Mouse (Mus musculus) spleen, embryonic (tissue): Measurements from ENCODE around the gene Evi5.

Experiments used
- CTCF ChIA-PET: fragments of 350-600 bp; sonication (Branson Sonifier 250); formaldehyde crosslinking; loops from one replicate; lab custom pipeline; 2022; lab: Charles Lee

The Evi5 gene

DNA sequence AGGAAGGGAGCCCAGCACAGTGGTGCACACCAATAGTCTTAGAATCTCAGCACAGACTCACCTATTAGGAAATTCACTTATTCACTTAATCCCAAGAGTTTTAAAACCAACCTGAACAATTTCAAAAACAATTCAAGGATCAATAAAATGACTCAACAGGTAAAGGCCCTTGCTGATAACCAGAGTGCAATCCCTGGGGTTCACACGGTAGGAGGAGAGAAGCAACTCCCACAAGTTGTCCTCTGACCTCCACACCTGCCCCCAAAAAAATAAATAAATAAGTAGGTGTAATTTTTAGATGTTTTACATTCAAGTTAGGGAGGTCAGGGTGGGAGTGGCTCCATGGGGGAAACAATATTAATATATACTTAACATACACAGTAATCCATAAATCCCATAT, 52.4 kb downstream of the Evi5 start:
- CTCF ChIA-PET: no interaction called here

DNA sequence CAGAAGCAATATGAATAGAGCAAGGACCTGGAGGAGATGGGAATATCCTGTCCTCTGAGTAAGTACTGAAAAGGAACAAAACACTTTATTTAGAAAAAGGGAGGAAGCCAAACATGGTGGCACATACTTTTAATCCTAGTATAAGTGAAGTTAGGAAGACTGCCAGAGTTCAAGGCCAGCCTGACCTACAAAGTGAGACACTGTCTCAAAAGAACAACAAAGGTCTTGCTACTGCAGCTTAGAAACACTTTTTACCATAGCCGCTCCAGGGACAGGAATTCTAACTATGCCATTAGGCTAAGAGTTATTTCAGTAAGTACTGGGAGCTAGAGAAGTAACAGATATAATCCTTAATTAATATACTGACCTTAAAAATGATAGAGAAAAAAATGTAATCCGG, 60.3 kb downstream of the Evi5 start:
- CTCF ChIA-PET: no interaction called here

DNA sequence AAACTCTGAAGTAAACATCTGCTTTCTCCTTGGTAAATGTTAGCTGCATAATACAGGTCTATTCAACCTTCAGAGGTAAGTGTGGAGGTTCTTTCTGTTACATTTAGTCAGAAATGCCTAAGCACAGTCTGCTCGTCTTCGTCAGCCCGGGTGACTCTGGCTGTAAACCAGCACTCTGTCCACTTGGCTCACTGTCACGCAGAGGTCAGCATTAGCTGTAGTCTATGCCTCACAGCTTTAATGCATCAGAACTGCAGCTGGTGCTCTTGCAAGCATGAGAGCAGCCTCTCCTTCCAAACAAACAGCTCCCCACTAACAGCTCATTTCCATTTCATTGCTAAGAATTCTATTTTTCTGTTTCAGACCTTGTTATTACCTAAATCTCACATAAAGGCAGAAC, 67.4 kb downstream of the Evi5 start:
- CTCF ChIA-PET: no interaction called here

DNA sequence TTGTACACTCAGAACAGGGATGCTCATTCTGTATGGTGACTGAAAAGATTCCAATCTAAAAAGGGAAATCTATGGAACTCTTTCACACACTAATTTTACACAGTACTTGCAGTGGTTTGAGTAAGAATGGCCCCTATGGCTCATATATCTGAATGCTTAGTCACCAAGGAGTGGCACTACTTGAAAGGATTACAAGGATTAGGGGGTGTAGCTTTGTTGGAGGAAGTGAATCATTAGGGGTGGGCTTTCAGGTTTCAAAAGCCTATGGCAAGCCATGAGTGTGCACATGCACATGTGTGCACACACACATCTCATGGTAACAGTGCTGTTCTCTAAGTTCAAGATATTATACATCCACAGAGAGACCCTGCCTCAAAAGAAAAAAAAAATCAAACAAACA, 72.3 kb downstream of the Evi5 start:
- CTCF ChIA-PET: no interaction called here

DNA sequence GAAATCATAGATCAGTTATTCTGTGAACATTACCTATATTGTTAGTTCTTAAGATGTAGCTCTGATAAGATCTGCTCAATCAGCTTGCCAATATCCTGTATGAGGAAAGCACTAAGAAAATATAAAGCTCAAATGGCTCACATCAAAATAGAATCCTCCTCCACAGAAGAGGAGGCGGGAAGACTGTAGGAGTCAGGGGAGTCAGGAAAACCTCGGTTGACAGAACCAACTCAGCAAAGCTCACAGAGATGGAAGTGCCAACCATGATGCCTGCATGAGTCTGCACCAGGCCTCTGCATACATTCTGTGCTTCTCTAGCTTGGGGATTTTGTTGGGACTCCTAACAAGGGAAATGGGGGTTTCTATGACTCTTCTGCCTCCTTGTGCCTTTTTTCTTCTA, 73.7 kb downstream of the Evi5 start:
- CTCF ChIA-PET: interaction anchor here (1.0 kb wide), 1 partner anchor 9 kb away, joined by 3 read pairs; no protein-coding TSS in a partner anchor

DNA sequence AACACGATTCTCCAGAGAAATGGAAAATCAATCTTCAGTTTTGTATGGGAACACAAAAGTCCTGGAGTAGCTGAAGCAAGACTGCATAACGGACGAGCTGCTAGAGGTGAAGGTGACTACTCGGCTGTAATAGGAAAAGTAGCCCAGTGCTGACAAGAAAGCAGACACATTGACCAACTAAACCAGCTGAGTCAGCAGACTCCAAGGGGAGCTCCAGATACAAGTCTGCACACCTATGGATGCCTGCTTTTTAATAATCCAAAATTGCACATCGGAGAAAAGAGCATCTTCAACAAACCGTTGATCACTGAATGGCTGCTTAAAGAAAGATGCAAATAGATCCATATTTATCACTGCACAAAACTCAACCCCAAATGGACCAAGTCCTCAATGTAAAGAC, 76.6 kb downstream of the Evi5 start:
- CTCF ChIA-PET: interaction anchor here (0.6 kb wide), 1 partner anchor 70 kb away, joined by 8 read pairs; no protein-coding TSS in a partner anchor

DNA sequence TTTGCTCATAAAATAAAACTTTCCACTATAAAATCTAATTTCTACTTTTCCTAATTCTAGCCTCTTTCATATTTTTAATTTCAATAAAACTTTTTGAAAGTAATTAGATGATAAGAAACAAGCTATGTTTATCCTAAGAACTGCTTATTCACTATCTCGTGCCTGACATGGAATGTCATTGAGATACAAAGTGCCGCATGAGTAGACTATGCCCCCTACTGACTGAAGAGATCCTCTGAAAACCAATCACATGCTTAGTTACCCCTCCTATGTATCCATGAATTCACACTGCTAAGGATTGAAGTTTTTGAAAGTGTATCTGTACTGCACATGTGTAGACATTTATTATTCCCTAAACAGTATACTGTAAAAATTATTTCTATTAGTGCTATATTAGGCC, 81.0 kb downstream of the Evi5 start:
- CTCF ChIA-PET: interaction anchor here (0.9 kb wide), 1 partner anchor 24 kb away, joined by 3 read pairs; no protein-coding TSS in a partner anchor

DNA sequence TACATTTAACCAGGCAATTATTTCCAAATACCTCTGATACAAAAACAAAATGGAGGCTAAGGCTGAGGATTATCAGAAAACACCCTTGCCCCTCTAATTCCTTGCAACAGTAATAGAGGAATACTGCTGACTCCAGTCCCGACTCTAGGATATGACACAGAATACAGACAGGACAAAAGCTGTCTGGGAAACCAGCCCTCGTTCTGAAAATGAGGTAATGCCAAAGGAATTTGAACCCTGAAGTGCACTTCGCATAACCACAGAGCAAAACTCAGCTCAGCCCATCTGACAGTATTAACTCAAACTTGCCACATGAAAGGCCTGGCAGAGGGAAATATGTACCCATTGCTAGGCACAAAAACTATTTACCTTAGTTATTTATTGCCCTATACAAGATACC, 81.6 kb downstream of the Evi5 start:
- CTCF ChIA-PET: interaction anchor here (1.3 kb wide), 1 partner anchor 8 kb away, joined by 3 read pairs; no protein-coding TSS in a partner anchor

DNA sequence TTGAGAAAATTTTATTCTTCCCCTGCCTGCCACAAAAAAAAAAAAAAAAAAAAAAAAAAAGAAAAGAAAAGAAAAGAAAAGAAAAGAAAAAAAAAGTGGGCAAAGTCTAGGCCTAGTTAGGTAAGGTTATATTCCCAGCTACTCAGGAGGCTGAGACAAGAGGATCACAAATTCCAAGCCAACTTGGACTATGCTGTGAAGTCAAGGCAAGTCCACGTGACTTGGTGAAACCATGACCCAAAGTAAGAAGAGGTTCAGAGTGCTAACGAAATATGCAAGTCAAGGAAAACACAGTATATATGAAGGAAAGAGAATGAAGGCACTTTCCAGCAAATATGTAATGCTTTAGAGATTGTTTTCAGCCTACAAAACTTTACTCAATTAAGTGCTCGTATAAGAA, 82.4 kb downstream of the Evi5 start:
- CTCF ChIA-PET: interaction anchor here (0.7 to 1.3 kb wide), 2 partner anchors 9 to 164 kb away, joined by 3 to 9 read pairs; no protein-coding TSS in a partner anchor

DNA sequence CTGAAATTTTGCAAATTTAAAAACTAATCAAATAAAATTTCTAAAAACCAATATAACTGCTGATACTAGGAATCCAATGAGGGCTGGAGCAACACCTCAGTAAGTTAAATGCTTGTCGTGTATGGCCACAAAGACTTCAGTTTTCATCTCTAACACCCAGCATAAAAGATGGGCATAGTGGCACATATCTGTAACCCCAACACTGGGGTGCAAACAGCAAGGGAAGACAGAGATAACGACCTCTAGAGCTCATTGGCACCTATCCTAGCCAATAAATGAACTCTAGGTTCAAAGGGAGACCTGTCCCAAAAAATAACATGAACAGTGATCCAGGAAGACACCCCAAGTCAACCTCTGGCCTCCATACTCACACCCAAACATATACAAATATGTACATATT, 82.9 kb downstream of the Evi5 start:
- CTCF ChIA-PET: interaction anchor here (1.3 kb wide), 1 partner anchor 9 kb away, joined by 3 read pairs; no protein-coding TSS in a partner anchor

DNA sequence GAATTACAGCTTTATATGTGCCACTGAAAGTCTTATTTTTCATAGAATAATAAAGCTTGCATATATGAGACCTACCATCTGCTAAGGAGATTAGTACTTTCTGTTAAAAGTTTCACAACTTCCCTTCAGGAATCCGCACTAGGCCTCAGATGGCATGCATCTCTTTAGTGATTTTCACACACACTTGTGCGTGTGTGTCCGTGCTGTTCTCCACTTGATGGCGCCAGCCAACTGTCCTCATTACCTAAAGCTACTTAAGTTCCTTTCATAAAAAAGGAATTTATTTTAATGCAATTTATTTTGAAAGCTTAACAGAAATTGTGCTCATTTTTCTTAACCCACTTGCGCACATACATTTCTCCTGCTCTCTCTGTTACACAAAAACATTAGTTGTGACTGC, 85.4 kb downstream of the Evi5 start:
- CTCF ChIA-PET: no interaction called here

DNA sequence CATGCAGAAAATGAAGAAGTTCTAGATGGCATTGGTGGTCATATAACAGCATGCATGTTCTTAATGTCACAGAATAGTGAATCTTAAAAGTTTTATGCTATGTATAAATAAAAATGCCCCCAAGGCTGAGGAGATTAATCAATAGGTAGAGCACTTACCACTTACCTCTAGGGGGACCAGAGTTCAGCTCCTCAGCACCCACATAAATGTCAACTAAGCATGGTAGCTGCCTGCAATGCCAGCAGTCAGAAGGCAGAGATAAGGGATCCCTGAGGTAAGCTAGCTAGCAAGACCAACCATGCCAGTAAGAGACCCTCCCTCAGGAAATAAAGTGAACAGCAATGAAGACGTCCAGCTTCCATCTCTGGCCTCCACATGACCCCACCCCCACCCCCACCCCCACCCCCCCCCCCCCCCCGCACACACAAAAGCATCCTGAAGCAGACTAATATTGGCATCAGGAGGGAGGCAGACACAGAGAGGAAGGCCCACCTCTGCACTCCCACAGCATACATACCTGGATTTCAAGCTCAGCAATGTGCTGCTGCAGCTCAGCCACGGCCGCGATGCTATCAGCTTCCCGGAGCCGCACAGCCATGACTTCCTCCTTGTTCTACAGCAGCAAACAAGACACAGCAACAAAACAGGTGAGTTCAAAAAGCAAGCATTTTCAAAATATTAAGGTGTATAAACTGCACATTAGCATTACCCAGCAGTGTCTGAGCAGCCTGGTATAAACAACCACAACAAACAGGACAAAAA, 87.0 kb downstream of the Evi5 start:
- CTCF ChIA-PET: no interaction called here

DNA sequence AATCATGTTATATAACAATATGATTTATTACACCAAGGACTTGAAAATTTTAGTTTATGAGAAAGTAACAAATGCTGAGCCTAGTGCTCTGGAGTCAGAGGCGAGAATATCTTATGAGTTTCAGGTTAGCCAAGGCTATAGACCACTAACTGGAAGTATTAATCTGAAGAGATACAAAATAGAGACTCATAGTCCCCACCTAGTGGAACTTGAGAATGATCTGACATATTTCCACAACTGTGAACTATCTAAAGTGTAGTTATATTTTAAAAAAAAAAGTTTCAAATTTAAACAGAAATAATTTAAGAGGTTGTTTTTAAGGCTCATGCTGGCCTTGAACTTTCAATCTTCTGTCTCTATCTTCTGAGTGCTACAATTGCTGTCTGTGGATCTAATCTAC, 92.5 kb downstream of the Evi5 start:
- CTCF ChIA-PET: no interaction called here

DNA sequence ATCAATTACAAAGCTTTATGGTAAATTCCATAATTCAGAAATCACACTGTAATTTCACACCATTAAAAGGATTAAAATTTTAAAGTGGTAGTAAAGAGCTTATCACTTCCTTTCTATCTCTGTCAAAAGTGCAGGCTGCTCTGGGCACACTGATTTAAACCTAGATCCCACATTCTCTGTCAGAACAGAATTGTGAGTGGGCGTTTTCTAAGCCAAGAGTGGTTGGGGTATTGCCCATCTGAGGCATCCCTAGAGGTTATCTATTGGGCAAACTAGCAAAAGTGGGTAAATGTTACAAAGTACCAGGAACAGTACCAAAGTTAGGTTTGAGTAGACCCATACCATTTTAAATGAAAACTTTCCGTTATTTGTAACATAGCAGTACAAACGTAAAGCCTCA, 96.1 kb downstream of the Evi5 start:
- CTCF ChIA-PET: no interaction called here

DNA sequence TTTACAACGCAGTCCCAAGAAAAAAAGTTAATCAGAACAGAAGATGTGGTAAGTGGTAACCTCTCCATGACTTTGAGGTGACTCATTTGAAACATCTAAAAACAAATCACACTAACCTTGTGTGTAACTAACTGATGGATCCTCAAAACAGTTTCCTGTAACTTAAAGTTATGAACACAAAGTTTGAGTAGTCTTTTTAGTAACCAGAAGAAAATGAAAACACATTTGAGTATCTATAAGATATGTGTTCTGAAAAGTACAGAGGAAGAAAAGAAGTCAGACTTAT, 97.4 kb downstream of the Evi5 start:
- CTCF ChIA-PET: no interaction called here

DNA sequence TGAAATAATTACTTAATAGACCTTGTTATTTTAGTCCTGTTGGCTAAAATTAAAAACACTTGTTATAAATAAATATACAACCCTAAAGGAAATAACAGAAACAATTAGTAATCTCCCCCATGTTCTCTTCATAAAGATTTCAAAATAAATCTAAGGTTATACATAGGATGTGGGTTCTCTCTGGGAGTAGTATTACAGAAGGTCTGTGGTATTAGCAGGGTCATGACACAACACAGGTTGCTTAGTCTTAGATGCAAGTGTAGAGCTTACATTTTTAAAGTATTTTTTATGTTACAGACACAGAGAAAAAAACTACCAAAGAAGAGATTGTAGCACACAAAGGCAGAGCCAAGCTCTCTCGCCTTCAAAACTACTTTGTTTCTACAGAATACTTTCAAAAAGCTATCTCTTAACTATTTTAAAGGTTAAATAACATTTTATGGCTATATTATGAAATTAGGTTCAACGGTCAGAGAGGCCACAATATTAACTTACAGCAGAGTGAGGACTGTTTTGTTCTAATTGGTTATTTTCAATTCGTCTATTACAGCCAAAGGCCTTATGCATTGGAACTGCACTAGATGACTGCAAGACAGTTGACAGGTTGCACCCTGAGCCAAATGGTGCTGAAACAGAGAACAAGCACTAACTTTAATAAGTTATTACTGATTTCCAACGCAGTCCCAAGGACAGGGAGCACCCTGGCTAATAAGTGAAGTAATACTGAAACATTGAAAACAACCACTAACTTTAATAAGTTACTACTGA, 97.9 kb downstream of the Evi5 start:
- CTCF ChIA-PET: no interaction called here

DNA sequence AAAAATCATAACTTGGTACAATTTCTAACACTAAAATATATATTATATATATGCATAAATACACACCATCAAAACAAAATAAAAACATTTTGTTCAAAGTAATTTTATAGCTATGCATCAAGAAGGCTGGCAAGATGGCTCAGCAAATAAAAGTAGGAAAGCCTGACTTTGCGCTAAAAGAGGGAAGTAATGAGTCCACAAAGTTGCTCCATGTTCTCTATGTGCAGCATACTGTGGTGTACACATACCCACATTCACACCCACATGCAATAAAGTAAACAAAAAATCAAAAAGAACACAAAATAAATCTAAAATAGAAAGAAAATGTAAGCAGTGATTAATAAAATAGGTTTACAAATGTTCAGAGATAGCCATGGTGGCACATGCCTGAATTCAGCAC, 99.0 kb downstream of the Evi5 start:
- CTCF ChIA-PET: no interaction called here

DNA sequence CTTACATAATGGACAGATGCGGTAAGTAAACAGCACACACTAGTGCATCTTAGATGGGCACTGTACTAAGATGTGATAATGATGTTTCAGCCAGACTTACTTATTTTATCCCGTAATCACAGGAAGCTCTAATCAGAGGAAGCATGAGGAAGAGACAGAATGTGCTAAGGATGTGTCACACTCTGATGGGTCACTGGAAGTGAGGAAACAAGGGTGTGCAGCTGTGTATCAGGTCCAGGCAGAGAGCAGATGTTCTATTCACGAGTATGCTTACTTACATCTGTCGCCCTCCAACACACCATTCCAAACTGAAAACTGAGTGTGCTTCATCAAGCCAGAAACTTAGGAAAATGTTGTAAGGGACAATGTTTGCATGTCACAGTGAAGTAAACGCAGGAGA, 102.9 kb downstream of the Evi5 start:
- CTCF ChIA-PET: no interaction called here

DNA sequence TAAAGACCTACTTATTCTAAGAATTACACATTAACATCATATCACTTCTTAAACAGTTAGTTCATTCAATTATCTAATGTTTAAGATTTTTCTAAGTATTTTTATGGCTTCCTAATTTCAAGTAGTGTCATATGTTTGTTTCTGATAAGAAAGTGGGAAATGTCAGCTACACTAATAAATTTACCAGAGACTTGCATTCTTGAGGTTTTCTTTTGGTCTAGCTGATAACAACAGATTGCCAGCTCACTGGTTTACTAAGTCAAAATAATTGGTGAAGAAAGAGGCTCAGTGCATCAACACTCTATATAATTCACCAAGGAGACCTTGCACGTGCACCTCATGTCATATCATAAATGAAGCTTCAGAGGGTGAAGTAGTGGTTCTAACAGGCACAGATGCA, 106.7 kb downstream of the Evi5 start:
- CTCF ChIA-PET: no interaction called here

DNA sequence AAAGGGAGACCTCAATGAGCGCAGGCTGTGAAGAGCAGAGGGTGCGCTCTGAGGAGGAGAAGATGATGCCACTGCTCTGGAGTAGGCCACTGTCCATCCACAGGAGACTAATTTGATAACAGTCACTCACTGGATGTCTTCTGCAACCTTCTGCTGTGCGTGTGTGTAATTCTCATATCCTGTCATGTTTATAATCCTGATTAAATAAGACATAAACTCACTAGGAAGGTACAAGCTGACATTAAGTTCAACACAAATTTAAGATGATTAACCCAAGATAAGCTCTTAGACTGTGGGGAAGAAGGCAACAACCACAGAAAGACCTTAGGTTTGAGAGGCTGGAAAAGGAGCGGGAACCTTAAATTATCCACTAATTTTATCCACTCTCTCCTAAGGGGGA, 109.0 kb downstream of the Evi5 start:
- CTCF ChIA-PET: no interaction called here

DNA sequence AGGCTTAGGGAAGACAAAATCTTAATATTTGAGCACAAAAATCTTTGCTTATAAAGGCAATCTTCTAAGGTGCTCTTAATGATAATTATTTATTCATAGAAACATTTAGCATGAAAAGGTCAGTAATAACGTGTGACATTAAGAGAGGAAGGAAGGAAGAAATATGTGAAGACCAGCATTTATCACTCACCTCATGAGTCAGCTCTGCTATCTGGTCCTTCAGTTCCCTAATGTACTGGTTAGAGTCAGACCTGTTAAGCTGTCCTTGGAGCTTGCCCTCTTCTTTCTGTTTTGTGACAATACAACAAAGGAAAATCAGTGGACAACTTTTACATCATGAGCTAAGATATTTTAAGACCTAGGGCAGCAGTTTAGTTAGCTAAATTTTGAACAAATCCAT, 110.4 kb downstream of the Evi5 start:
- CTCF ChIA-PET: no interaction called here

DNA sequence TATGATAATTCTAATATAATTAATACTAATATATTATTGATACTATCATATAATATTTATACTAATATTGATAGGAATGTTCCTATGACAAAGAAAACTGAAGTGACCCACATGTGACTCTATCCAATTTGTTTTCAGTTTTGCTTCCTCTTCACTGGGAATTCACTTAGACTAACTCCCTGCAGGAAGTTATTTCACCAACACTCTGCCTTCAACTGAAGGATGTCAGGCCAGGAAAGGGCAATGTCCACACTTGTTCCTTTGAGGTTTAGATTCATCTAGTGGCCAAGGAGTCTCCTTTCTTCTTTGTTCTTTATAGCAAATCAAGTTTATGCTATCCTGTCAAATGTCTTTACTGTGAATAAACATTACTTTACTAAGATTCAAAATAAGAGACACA, 111.2 kb downstream of the Evi5 start:
- CTCF ChIA-PET: no interaction called here

DNA sequence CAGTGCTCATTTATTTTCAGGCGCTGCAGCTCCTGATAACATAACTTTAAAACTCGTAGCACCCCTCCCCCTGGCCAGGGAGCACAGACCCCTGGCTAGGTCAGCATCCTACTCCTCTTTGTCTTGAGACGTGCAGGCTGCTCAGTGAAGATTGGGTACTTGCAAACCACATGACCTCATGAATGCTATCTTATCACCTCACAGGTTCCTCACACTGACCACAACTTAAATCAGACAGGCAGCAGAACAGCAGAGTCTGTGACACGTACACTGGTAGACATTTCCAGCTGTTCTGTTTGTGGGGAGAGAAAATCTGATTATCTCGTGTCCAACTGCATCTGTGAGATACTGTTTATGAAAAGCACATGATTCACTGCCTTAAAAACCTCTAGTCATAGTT, 115.8 kb downstream of the Evi5 start:
- CTCF ChIA-PET: no interaction called here
